Mouse (Mus musculus) CD8-positive naive resting alpha-beta T cell, adult 2 months (primary cell): ENCODE measurements around the gene Emc1.
A peak's percentile ranks its signal among the peaks of the same experiment; 100 is the strongest.
"Not testable (repeated sequence)": the region's sequence is repeated elsewhere in the genome, so short reads cannot be mapped to it uniquely, and the experiment has no call there.

Experiments used
- DNase-seq, 2 experiments: peaks; one replicate each; pipeline ENCODE4 v3.0.0; 2022; ENCODE audit warnings: low read depth in 2 of 2, low spot score in 2 of 2

The Emc1 gene

DNA sequence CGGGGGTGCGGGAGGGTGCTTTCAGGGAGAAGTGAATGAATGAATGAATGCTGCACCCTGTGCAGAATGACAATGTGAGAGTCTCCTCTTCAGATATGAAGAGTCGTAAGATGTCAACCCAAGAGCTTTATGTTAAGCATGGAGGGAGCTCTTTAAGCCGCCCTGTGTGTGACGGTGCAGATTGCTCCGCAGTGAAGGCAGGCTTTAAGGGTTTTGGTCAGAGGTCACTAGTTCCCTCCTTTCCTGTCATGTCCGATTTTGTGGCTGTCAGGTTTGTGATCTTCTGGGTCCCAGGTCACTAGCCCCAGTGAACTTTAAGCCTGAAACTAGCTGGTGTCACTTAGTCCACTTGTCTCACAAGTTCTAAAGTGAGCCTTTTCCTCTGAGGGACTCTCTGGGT, 445 bp downstream of the Emc1 start:
- DNase-seq, result no peak

- no peak for DNase-seq
These were observed 4.8 kb downstream of the Emc1 start for GRCm38 (mm10) chr4:139357211-139357610.

- DNase-seq, result no peak
These were observed 8.6 kb downstream of the Emc1 start for GRCm38 (mm10) chr4:139360761-139361548.

GRCm38 (mm10) chr4:139367336-139367735, 14.9 kb downstream of the Emc1 start:
- no peak for DNase-seq

- DNase-seq, result no peak
These were observed 15.7 kb downstream of the Emc1 start for GRCm38 (mm10) chr4:139368038-139368437.

DNA sequence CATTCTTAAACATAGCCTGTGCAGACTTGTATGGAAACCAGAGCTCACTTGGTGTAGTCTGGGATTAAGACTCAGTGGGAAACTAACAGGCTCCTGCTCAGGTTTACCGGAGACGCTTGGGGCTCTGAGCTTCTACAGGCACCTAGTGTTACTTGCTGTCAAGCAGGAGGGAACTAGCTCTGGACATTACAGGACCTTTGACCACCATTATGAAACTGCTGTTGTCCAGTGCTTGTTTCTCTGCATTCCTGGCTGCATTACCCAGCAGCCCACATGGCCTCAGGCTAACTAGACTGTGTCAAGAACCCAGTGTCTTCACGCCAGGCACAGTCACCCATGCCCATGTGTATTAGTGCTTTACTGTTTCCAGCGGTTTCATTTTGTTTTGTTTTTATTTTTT, 20.7 kb downstream of the Emc1 start:
- no peak for DNase-seq

- DNase-seq, result no peak
These were observed 21.1 kb downstream of the Emc1 start for GRCm38 (mm10) chr4:139373531-139373930.

DNA sequence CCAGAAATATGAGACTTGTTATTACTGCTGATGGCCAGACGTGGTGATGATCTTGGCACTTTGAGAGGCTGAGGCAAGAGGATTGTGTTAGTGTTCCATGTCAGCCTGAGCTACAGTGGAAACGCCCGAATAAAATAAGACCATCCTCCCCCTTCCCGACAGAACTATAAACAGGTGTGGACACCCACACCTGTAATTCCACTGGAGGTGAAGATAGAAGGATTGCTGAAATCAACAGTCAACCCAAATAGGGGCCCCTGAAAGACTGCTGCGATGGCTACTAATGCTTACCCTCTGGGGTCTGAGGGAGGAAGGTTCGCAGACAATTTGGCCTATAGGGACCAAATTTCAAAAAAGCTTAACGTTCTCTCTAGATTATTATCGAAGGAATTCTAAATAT, 27.3 kb downstream of the Emc1 start:
- no peak for DNase-seq

DNA sequence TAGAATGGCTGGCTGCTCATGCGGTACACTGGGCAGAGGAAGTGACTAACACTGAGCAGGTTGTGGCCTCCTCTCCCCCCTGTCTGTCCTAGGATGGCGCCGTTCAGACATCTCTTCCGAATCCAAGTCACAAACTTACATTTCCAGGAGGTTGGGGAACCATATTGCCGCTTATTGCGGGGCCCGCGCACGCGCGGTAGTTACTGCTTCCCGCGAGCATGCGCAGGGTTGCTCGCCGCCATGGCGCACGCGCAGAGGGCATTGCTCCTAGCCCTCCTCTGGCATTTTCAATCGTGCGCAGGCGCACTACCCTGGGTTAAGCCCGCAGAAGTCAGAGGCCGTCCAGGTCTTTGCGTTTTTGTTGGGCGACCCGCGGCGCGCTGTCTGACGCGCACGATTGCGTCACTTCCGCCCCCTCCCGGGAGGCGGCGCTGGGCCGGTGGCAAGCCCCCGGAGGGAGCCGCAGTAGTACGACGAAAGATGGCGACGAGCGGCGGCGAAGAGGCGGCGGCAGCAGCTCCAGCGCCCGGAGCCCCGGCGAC, 27.9 kb downstream of the Emc1 start:
- peak; percentile 99 to 100 for DNase-seq

DNA sequence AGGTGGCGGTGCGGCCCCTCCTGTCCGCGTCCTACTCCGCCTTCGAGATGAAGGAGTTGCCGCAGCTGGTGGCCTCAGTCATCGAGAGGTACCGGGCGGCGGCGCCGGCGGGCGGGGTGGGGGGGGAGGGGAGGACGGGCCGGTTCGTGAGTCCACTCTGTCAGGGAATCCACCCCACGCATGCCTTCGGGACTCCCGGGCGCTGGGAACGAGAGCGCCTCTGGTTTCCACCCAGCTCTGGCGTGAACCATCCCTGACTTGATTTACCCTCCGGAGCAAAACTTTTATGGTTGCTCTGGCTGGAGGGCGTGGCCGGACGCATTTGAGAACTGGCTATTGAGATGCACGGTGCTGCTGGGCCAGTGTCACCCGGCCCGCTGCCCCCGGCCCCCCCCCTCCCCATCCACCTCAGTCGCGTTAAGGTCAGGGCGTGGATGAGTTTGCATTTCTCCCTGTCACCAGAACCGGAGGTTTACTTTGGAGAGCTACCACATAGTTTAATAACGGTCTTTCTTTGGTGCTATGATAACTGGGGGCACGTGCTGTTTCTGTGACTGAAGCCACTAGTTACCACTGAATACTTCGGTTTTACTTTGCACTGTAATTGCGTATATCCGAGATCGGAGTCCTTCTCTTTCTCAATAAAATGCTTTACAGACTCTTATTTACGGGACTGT, 28.5 kb downstream of the Emc1 start:
- peak in 1 of 2 experiments; percentile 5 for DNase-seq

DNA sequence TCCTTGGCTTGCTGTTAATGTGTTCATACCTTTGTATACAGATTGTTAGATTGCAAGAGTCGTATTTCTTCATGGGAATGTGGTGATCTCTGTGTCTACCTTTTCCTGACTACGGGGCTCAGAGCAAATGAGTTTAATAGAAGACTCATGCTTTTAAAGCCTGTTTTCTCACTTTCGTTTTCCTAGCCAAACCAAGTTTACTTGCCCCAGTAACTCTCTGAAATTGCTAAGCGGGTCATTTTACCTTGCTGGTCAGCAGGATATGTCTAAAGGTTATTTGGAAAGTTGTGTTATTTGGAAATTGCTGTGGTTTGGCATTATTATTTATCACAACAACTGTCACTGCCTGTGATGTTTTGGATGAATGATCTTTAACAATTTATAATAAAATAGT, 29.1 kb downstream of the Emc1 start:
- DNase-seq, result no peak

DNA sequence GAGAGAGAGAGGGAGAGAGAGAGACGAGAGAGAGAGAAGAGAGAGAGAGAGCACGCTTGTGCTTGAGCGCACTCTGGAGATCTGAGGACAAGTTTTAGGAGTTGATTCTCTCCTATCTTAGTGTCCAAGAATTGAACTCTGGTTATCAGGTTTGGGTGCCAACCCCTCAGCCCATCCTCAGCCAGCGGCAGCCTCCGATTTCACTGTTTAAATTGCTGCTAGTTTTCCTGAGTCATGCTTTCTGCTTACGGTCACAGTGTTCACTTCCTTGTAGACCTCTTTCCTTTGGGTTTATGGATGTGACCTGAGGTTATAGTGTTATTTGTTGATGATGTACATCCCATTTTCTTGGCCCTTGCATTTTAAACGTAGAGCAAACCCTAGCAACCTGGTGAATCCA, 29.8 kb downstream of the Emc1 start:
- DNase-seq, result no peak

- DNase-seq, result not testable (repeated sequence)
These were observed 33.5 kb downstream of the Emc1 start for GRCm38 (mm10) chr4:139385841-139386240.

GRCm38 (mm10) chr4:139386869-139387319, 34.5 kb downstream of the Emc1 start:
- DNase-seq, result no peak

DNA sequence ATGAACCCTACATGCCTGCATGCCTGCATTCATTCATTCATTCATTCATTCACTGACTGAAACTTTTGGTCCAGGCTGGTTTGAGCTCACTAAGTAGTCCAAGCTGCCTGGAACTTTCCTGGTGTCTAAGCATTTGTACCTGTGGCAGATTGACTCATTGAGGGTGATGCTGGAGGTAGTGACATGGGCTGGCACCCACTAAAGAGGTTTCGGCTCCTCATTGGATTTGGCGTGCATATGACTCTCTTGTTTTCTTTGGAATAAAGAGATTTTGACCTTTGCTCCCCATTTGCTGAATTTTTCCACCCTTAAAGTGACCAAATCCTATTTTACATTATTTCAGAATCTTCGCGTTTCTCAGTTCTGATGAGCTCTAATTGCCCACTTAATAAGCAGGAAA, 37.2 kb downstream of the Emc1 start:
- no peak for DNase-seq

GRCm38 (mm10) chr4:139395431-139395830, 43.0 kb downstream of the Emc1 start:
- DNase-seq, result no peak

DNA sequence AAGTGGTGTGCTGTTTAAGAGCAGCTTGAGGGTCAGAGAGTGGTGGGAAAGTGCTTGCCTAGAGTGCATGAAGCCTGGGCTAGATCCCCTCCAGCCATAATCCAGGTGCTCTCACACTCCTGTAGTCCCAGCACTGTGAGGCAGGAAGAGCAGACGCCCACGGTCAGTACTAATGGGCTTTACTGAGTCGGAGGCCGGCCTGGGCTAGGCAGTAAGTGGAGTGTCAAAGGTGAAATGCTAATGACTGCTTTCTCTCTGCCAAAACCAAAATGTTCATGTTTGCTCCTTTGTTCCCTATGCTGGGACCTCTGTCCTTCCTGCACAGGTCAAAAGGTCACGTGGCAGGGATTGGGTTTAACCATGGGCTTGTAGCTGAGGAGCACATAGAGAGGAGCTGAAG, 48.1 kb downstream of the Emc1 start:
- DNase-seq, result no peak

DNA sequence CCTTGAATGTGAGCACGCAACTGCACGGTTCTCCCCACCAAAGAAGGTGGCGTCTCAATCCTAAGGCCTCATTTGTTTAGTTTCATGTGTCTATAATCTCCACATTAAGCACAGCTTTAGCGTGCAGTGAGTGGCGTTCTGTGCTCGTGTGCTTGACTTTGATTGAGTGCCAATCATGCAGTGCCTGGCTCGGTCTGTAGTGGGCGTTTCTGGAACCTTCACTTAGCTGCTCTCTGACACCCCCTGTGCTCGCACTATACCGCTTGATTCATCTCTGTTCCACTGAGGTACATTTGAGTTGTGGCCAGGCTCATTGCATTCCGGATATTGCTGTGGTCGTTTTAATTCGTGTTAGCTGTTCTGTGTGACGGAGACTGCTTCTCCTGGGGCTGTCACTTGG, 50.8 kb downstream of the Emc1 start:
- DNase-seq, result no peak

DNA sequence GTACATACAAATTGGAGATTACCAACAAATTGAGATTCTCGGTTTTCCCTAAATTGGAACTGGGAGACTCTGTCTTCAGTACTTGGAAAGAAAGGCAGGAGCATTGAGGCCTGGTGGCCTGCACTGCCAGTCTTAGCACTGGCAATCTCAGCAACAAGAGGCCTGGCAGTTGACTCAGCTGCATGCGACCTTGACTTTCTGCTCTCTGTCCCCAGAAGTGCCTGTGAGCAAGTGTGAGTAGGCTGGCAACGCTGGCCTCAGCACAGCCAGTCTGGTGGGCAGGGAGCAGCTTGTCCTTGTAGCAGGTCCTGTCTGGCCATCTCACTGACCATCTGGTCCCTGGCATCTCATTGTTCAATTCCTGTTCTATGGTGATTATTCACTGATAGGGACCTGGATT, 59.0 kb downstream of the Emc1 start:
- DNase-seq, result no peak

DNA sequence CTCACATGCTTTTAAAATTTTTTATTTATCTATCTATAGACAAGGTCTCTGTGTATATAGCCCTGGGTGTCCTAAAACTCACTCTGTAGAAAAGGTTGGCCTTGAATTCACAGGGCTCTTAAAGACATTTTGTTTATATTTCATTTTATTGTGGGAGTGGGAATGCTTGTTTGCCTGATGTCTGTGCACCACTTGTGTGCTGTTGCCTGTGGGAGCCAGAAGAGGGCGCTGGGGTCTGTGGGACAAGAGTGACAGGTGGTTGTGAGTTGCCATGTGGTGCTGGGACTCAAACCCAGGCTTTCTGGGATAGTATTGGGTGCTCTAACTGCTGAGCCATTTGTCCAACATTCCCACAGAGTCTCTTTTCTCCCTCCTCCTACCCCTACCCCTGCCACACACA, 65.5 kb downstream of the Emc1 start:
- DNase-seq, result no peak

GRCm38 (mm10) chr4:139421621-139422020, 69.2 kb downstream of the Emc1 start:
- no peak for DNase-seq

DNA sequence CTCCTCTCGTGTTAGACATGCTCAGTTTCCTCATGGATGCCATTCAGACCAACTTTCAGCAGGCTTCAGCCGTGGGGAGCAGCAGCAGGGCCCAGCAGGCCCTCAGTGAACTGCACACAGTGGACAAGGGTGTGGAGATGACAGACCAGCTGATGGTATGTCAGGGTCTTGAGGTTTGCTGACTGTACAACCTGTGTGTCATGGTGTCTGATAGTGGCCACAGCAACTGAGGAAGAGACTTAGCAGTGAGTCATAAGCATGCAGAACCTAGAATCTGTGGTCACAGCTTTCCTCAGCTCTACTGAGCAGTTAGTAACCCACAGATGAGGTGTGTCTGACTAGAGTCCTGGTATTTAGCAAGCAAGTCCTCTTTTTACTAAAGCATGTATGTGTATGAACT, 70.0 kb downstream of the Emc1 start:
- no peak for DNase-seq
